Mouse (Mus musculus) lung, embryonic 15.5 days (tissue): ENCODE data around the gene Fam102b. TPM values are rescaled to one million over a fixed set of nuclear protein-coding genes. Genes with fewer than 3 reads are reported as not detected.
A peak's percentile ranks its signal among the peaks of the same experiment; 100 is the strongest.

Source experiments
- ATAC-seq: fragments of 200-750 bp; cut with Nextera tagmentation; 2 replicates; pipeline ENCODE4 v1.8.0; 2017; ENCODE audit warnings: moderate number of reproducible peaks, borderline replicate concordance; ENCODE audit not compliant: low FRiP score, low TSS enrichment; ENCODE audit errors: extremely low read depth
- H3K27ac ChIP-seq: fragments of 300-500 bp; sonication (generic); 2 replicates; pipeline ENCODE4 v1.5.1; 2015; ENCODE audit warnings: moderate library complexity, mild to moderate bottlenecking, inconsistent platforms
- H3K27me3 ChIP-seq: fragments of 300-500 bp; sonication (generic); 2 replicates; pipeline ENCODE4 v1.6.1; 2015; ENCODE audit warnings: inconsistent platforms
- H3K36me3 ChIP-seq: fragments of 300-500 bp; sonication (generic); 2 replicates; pipeline ENCODE4 v1.6.1; 2015; ENCODE audit warnings: inconsistent platforms
- H3K4me1 ChIP-seq: fragments of 300-500 bp; sonication (generic); 2 replicates; pipeline ENCODE4 v1.6.1; 2015; ENCODE audit warnings: inconsistent platforms
- H3K4me2 ChIP-seq: fragments of 300-500 bp; sonication (generic); 2 replicates; pipeline ENCODE4 v1.6.1; 2015; ENCODE audit warnings: inconsistent platforms, mild to moderate bottlenecking, moderate library complexity
- H3K4me3 ChIP-seq: fragments of 300-500 bp; sonication (generic); 2 replicates; pipeline ENCODE4 v1.5.1; 2015; ENCODE audit warnings: mild to moderate bottlenecking, inconsistent platforms
- H3K9ac ChIP-seq: fragments of 300-500 bp; sonication (generic); 2 replicates; pipeline ENCODE4 v1.6.1; 2015; ENCODE audit warnings: inconsistent platforms
- H3K9me3 ChIP-seq: fragments of 300-500 bp; sonication (generic); 2 replicates; pipeline ENCODE4 v1.6.1; 2016; ENCODE audit warnings: inconsistent platforms
- WGBS: fragments of 180-500 bp; shearing (Covaris S2); methylation state at CpG from one replicate; pipeline ENCODE4 v1.1.7; 2015; 5-methylcytosine and 5-hydroxymethylcytosine counted together
- polyA plus RNA-seq: library from polyadenylated mRNA; unstranded; fragments of >200 nt; fragmentation: Nextera tagmentation; extraction: Ambion mirVana; gene quantifications from 2 replicates; pipeline ENCODE4 v1.2.1, GENCODE M21; 2015

Fam102b gene
- polyA plus RNA-seq, 1 experiment from 2014 or later, result 11.2 TPM

DNA sequence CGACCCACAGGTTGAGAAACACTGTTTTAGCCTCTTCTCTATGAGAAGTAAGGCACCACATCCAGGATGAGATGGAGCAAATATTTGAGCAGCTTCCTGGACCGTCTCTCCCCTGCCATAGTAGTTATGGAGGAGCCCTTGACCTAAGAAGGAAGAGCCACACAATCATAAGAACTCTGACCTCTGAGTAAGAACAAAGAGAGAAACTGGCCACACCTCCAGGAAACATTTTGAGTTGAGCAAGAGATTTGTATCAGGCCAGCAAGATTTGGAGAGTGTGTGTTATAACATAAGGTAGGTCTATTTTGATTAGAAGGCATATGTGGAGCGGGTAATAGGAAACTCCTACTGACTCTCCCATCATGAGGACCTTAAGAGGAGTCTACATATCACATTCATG is 4.2 kb upstream of the Fam102b start:
- WGBS, result 57% methylated on average over 3 of the region's 3 CpGs
- Histone ChIP-seq H3K36me3 (no peaks in the 10 kb centered on the region), H3K9ac (no peak overlapping the region), H3K27me3 (no peaks in the 10 kb centered on the region), H3K4me1 (peaks cover 22% of the 10 kb centered on the region; the same call in 1 of the 2 replicates), H3K4me3 (no peak overlapping the region), H3K27ac (0 out of 2 replicates have a peak overlapping the region, but pooled peaks have one; percentile 41), H3K4me2 (no peak overlapping the region), H3K9me3 (no peaks in the 10 kb centered on the region)
- ATAC-seq, result no peak

DNA sequence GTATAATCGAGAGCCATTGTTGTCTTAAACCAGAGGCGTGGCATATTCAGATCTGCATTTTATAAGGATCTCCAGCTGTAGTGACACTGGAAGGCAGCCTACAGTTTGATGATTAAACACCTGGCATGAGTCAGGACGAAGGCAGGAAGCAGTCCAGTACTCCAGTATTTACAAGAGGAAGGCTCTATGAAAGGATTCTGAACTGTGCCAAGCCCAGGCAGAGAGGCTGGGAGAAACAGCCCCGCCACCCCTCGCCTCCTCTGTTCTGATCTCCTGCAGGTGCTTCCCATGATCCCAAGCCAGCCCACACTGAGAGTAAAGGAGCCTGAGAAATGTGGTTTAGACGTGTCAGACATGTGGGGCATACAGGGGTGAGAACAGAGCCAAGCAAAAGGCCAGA is 3.4 kb upstream of the Fam102b start:
- 0 out of 2 replicates have a peak overlapping the region, but pooled peaks have one; percentile 41 for H3K27ac ChIP-seq
- ATAC-seq, result 0 out of 2 replicates have a peak, but pooled peaks have one; percentile 15
- WGBS, result 17% methylated on average over 6 of the region's 6 CpGs

DNA sequence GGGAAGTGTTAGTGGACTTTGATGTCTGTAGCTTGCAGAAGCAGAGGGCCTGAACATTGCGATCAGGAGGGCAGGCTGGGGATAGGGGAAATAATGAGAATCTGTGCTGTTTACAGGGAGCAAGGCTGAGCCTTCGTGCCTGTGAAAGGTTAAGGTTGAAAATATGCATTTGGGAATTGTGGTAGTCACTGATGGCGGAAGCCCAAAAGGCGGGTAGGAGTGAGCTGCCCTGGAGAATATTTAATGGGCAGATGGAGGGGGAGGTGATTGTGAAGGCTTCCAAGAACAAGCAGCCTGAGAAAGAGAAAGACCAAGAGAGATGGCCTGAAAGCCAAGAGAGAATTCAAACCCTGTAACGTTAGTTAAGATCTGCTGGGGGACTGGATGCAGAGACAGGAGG is 2.3 kb upstream of the Fam102b start:
- ATAC-seq, result no peak
- Histone ChIP-seq H3K36me3 (no peaks in the 10 kb centered on the region), H3K27ac (no peak overlapping the region), H3K4me2 (no peak overlapping the region), H3K27me3 (no peaks in the 10 kb centered on the region), H3K4me3 (no peak overlapping the region), H3K9me3 (no peaks in the 10 kb centered on the region), H3K9ac (no peak overlapping the region), H3K4me1 (peaks cover 31% of the 10 kb centered on the region)
- WGBS, result 63% methylated on average over 5 of the region's 5 CpGs

More for the DNA sequence above, 3.4 kb upstream of the Fam102b start:
- Histone ChIP-seq H3K36me3 (no peaks in the 10 kb centered on the region), H3K9me3 (no peaks in the 10 kb centered on the region), H3K4me2 (no peak overlapping the region), H3K27me3 (no peaks in the 10 kb centered on the region), H3K4me1 (peaks cover 28% of the 10 kb centered on the region), H3K9ac (no peak overlapping the region), H3K4me3 (no peak overlapping the region)

DNA sequence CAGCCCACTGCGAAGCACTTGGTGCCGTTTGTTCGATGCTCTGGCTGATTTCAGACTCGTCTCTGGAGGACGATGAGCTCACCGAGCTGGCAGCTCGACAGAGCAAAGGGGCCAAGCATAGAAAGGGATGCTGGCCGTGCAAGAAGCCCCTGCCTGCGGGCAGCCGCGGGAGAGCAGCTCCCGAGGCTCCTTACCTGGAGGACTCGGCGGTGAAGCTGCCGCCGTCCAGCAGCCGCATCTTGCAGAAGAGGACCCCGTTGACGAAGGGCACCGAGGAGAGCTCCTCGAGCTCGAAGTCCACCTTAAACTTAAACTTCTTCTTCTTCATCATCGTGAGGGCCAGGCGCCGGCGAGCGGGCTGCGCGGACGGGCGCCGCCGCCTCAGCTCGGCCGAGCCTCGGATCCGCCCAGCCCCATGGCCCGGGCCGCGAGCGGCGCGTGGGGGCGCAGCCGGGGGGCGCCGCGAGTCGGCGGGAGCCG is 376 bp downstream of the Fam102b start:
- H3K4me3 ChIP-seq, result peak overlapping the region; percentile 59
- H3K27me3 ChIP-seq, result no peaks in the 10 kb centered on the region
- under 1% methylated on average over 49 of the region's 51 CpGs for WGBS
- peak; percentile 78 for ATAC-seq
- H3K9me3 ChIP-seq, result no peaks in the 10 kb centered on the region
- peaks cover 31% of the 10 kb centered on the region for H3K4me1 ChIP-seq
- peak overlapping the region; percentile 71 for H3K9ac ChIP-seq
- peak overlapping the region; percentile 89 for H3K27ac ChIP-seq
- peak overlapping the region; percentile 86 for H3K4me2 ChIP-seq
- no peaks in the 10 kb centered on the region for H3K36me3 ChIP-seq

DNA sequence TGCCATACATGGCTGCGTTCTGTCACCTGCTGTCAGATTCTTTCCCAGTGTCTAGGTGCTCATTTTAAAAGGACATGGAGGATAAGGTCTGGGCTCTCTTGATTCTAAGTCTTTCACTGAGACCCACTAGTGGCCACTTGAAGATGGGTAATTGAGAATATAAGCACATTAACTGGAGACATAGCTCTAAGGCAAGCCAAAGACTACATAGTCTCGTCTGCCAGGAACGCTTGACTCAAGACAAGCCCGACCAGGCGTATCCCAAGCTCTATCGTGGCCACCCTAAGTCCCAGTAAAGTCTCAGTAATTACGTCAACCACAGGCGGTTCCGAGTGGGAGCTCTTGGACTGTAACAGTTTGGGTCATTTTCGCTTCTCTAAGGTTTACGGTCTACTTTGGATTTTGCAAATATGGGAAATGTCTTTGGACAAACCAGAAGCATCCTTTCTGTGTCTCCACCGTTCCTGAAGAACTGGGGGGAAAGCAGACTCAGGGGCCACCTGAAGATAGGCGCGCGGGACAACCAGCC is 881 bp downstream of the Fam102b start:
- peaks cover 31% of the 10 kb centered on the region for H3K4me1 ChIP-seq
- H3K27ac ChIP-seq, result peak overlapping the region; percentile 89
- peak overlapping the region; percentile 59 for H3K4me3 ChIP-seq
- peak overlapping the region; percentile 86 for H3K4me2 ChIP-seq
- ATAC-seq, result 0 out of 2 replicates have a peak, but pooled peaks have one; percentile 35
- peak overlapping the region; percentile 71 for H3K9ac ChIP-seq
- H3K36me3 ChIP-seq, result no peaks in the 10 kb centered on the region
- H3K9me3 ChIP-seq, result no peaks in the 10 kb centered on the region
- no peaks in the 10 kb centered on the region for H3K27me3 ChIP-seq
- WGBS, result 5% methylated on average over 15 of the region's 15 CpGs

DNA sequence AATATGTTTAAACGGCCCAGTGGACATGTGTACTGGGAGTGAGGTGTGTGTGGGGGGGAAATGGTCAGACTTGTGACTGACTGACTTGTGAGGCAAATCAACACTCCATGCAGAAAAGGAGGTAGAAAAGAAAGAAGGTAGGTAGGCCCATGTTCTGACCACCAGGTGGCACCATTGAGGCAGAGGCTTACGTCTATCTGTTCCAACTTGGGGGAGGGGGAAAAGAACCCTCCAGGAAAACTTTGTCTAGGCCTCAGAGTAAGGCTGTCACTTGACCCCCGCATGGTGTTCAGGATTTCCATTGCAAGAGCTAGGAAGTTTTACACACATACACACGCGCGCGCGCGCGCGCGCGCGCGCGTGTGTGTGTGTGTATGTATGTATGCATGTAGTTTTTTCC is 1.8 kb downstream of the Fam102b start:
- H3K27ac ChIP-seq, result no peak overlapping the region
- no peaks in the 10 kb centered on the region for H3K27me3 ChIP-seq
- H3K4me1 ChIP-seq, result peaks cover 26% of the 10 kb centered on the region
- H3K9me3 ChIP-seq, result no peaks in the 10 kb centered on the region
- peak overlapping the region; percentile 59 for H3K4me3 ChIP-seq
- H3K4me2 ChIP-seq, result peak overlapping the region; percentile 86
- no peaks in the 10 kb centered on the region for H3K36me3 ChIP-seq
- ATAC-seq, result peak; percentile 5; the same call in 1 of the 2 replicates
- WGBS, result 16% methylated on average over 16 of the region's 16 CpGs
- H3K9ac ChIP-seq, result peak overlapping the region; percentile 19; the same call in 1 of the 2 replicates

DNA sequence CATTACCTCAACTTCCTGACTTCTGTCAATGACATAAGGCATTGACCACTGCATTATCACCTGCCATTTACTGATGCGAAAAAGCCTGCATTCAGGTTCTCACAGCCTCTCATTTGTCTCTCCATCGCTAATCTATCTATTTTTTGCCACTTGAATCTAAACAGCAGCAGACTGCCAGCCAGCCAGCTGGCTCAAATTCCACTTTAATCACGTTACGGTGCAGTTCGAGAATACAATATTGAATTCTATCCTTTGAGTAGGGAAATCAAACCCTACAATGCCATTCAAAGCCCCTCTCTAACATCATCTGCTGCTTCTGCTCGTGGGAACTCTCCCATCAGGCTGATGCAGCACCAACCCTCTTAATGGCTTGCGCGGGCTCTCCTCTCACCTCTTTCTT is 4.3 kb downstream of the Fam102b start:
- no peak overlapping the region for H3K4me2 ChIP-seq
- H3K9ac ChIP-seq, result no peak overlapping the region
- no peak overlapping the region for H3K4me3 ChIP-seq
- H3K27ac ChIP-seq, result no peak overlapping the region
- no peaks in the 10 kb centered on the region for H3K9me3 ChIP-seq
- 74% methylated on average over 8 of the region's 8 CpGs for WGBS
- H3K36me3 ChIP-seq, result no peaks in the 10 kb centered on the region
- no peak for ATAC-seq
- H3K27me3 ChIP-seq, result no peaks in the 10 kb centered on the region
- H3K4me1 ChIP-seq, result peaks cover 15% of the 10 kb centered on the region

DNA sequence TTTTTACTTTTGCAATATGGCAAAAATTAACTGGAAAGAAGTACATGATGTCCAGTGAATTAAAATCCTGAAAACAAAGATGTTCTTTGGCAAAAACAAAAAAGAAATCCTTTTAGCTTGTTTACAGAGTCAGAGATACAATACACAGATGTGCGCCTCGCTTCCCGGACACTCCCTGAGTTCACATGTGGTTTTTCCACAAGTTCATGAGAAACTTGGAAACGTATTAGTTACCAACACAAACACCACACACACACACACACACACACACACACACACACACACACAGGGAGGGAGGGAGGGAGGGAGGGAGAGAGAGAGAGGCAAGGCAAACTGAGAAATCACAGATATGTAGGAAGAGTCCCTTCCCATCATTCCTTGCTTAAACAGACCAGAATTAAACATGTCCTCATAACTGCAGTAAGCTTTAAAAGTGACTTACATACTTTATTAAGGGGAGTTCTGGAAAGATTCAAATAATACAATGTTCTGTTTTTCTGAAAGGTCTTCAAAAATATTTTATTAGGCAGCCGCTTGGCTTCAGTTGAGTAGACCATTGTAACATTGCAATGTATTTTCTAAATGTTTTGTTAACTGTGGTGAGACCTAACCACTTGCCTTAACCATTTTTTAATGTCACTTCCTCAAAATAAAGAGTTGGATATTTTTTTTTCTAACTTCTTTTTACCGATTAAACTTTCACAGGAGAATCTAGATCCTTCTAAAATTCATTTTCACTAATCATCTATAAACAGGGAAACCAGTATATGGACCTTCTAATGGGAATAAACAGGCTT is 5.5 kb downstream of the Fam102b start:
- H3K27me3 ChIP-seq, result no peaks in the 10 kb centered on the region
- no peaks in the 10 kb centered on the region for H3K9me3 ChIP-seq
- ATAC-seq, result no peak
- no peaks in the 10 kb centered on the region for H3K36me3 ChIP-seq
- peaks cover 17% of the 10 kb centered on the region for H3K4me1 ChIP-seq
- H3K9ac ChIP-seq, result no peak overlapping the region
- no peak overlapping the region for H3K4me2 ChIP-seq
- H3K4me3 ChIP-seq, result no peak overlapping the region
- WGBS, result 66% methylated on average over 6 of the region's 6 CpGs
- no peak overlapping the region for H3K27ac ChIP-seq

DNA sequence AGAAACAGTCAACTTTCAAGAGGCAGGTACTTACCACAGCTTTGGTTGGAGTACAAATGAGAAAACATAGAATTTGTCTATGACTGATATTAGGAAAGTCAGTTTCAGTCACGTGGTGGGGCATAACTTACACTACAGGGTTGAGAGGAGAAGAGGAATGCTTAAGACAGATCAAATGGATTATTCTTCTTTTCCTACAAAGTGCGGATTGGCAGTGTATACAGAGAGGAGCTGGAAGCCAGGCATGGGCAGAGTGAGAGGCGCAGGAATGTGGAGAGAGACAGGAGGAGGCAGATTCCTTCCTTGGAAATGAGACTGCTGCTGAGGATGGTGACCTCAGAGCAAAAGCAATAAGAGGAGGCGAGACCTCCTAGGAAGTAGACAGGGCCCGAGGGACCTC is 9.1 kb downstream of the Fam102b start:
- Histone ChIP-seq H3K27ac (no peak overlapping the region), H3K27me3 (no peaks in the 10 kb centered on the region), H3K36me3 (no peaks in the 10 kb centered on the region), H3K4me1 (peaks cover 5% of the 10 kb centered on the region; the same call in 1 of the 2 replicates), H3K9ac (no peak overlapping the region), H3K9me3 (no peaks in the 10 kb centered on the region), H3K4me3 (no peak overlapping the region), H3K4me2 (no peak overlapping the region)
- WGBS, result 82% methylated on average over 5 of the region's 5 CpGs
- no peak for ATAC-seq

DNA sequence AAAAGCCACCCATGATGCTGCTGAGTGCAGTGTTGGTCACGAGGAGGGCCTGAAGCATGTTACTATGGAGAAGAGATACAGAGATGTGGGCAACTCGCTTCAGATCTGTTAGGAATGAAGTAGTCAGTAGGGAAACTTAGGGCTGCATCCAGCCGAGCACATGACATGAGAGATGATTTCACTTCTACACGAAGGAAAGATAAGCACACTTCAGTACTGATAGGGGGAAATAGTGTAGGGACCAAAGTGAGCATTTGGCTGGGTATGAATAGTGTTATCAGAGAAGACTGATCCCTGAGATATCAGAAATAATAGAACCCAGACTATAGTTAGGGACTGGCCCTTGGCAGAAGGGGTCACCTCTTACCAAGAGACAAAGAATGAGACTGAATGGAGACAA is 14.8 kb downstream of the Fam102b start:
- ATAC-seq, result no peak
- no peak overlapping the region for H3K4me2 ChIP-seq
- H3K36me3 ChIP-seq, result no peaks in the 10 kb centered on the region
- 61% methylated on average over 4 of the region's 4 CpGs for WGBS
- H3K4me3 ChIP-seq, result no peak overlapping the region
- H3K27ac ChIP-seq, result no peak overlapping the region
- H3K9me3 ChIP-seq, result no peaks in the 10 kb centered on the region
- H3K4me1 ChIP-seq, result peaks cover 30% of the 10 kb centered on the region
- no peaks in the 10 kb centered on the region for H3K27me3 ChIP-seq
- H3K9ac ChIP-seq, result no peak overlapping the region

DNA sequence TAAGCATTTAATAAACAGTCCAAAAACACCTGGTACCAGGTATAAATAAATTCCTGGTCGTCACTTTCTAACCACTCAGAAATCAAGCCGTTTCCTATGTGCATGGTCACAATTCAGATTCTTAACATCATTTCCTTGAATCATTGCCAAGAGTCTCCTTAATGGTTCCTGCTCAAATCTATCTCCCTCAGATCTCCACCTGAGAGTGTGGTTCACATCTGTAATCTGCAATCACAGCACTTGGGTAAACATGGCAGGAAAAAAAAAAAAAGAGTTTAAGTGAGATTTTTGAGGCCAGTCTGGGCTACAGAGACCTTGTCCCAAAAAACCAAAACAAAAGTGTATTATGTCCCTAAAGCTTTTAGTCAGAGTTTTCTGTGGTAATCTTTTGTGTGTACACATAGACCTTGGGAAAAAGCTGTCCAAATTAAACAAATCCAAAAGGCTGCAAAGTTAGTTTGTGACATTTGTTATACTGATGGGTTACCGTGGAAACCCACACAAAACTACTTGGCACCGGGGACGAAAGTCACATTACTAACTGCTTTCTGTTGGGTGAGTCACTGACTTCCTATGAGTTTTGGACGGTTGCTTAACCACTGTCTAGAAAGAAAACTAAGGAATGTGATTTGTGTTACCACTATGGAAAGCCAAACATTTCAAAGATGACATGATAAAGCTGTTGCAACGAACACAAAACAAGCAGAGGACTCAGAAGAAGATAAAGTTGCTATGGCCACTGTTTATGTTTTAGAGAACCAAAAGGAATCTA is 16.7 kb downstream of the Fam102b start:
- H3K27ac ChIP-seq, result peak overlapping the region; percentile 75
- H3K27me3 ChIP-seq, result no peaks in the 10 kb centered on the region
- H3K4me1 ChIP-seq, result peaks cover 24% of the 10 kb centered on the region
- 7% methylated on average over 7 of the region's 7 CpGs for WGBS
- H3K9me3 ChIP-seq, result no peaks in the 10 kb centered on the region
- peak; percentile 89 for ATAC-seq
- no peaks in the 10 kb centered on the region for H3K36me3 ChIP-seq
- no peak overlapping the region for H3K9ac ChIP-seq
- H3K4me3 ChIP-seq, result no peak overlapping the region
- H3K4me2 ChIP-seq, result peak overlapping the region; percentile 26
